Mouse (Mus musculus) embryonic stem cell, embryonic (primary cell): Measurements from ENCODE around the gene Rexo4.

Experiments used
- CTCF ChIA-PET, 4 experiments: fragments of 300-600 bp in 2 of 4; fragments of 350-600 bp in 2 of 4; sonication (Branson Sonifier 250); formaldehyde crosslinking; loops; one replicate each; lab custom pipeline; 2022; ENCODE audit warnings: inconsistent platforms in 2 of 4; lab: Charles Lee
- POLR2A ChIA-PET, 4 experiments: fragments of 300-600 bp in 2 of 4; fragments of 350-600 bp in 2 of 4; sonication (Branson Sonifier 250); formaldehyde crosslinking; loops; one replicate each; lab custom pipeline; 2022; ENCODE audit warnings: antibody characterized with exemption in 4 of 4, inconsistent platforms in 1 of 4; lab: Charles Lee

The Rexo4 gene

DNA sequence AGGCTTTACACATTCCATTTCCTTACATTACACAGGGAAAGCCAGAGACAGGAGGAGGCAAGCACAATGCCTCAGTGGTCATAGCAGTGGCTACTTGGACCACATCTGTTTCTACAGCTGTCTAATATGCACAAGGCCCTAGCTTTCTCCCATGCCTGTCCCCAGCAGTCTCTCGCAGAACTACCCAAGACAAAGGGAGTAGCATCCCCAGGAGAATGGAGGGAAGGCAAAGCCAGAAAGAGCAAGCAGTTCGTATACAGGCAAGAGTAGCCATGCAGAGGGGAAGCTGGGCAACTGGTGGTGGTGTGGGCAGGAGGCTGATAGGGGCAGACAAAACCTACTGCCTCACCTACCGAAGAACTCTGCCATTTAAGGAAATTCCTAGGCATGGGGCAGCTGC lies 57.8 kb downstream of the Rexo4 start:
- ChIA-PET CTCF (interaction anchor here (0.6 to 2.0 kb wide), 20 partner anchors 10 to 405 kb away, joined by 3 to 11 read pairs (median 4); partner anchors contain the start of genes Agpat2 (in 2 of the 4), Surf1 (in 2 of the 4) and Surf2 (in 2 of the 4)), POLR2A (interaction anchor here in 3 of 4 experiments (0.9 to 13.2 kb wide), 12 partner anchors 11 to 302 kb away, joined by 3 to 251 read pairs (median 4); partner anchors contain the start of genes Surf1 (in 2 of the 3), Surf2 (in 2 of the 3) and Agpat2 (in 1 of the 3))

DNA sequence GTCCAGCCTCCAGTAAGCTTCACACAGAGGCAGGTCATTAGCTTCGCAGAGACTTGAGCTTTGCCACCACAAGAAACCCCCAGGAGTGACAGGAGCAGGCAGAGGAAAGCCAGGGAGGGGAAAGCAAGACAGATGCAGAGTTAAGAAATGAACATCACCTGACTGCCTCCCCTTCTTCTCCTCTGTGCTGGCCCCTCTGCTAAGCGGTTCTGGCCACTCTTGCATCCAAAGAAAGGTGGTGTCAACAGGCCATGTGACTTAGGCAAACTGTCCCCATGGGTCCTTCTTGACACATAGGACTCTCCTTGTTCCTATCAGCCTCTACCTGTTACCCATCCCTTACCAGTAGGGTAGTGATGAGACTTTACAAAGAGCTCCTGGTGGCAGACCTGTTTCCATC lies 58.2 kb downstream of the Rexo4 start:
- CTCF ChIA-PET = interaction anchor here (0.8 to 2.0 kb wide), 6 partner anchors 11 to 223 kb away, joined by 3 to 11 read pairs (median 4); partner anchors contain the start of genes Surf1 (in 2 of the 4) and Surf2 (in 2 of the 4)
- POLR2A ChIA-PET = interaction anchor here in 2 of 4 experiments (0.6 to 13.2 kb wide), 8 partner anchors 14 to 398 kb away, joined by 3 to 251 read pairs (median 3); partner anchors contain the start of genes Surf1 (in 1 of the 2) and Surf2 (in 1 of the 2)
